Mouse (Mus musculus) MEL (cell line): Measurements from ENCODE around the gene Iqschfp.
A peak's percentile ranks its signal among the peaks of the same experiment; 100 is the strongest.

Experiments used
- CTCF ChIP-seq, 3 experiments: IDR thresholded peaks in 2 of 3; conservative IDR thresholded peaks in 1 of 3; 2 replicates each; pipeline ENCODE4 v1.5.1; 2011 to 2012; ENCODE audit warnings: low read length in 3 of 3, low read depth in 2 of 3, mild to moderate bottlenecking in 2 of 3, improper control_type of control experiment in 1 of 3, inconsistent platforms in 1 of 3, mixed read lengths in 1 of 3, moderate library complexity in 1 of 3; ENCODE audit not compliant: control insufficient read depth in 1 of 3, insufficient read depth in 1 of 3, poor library complexity in 1 of 3, severe bottlenecking in 1 of 3
- E2F4 ChIP-seq: IDR thresholded peaks from 2 replicates; pipeline ENCODE4 v1.6.1; 2011; ENCODE audit warnings: low read depth, low read length, improper control_type of control experiment, borderline replicate concordance
- MAFK ChIP-seq: IDR thresholded peaks from 2 replicates; pipeline ENCODE4 v1.6.1; 2011; ENCODE audit warnings: low read depth, mild to moderate bottlenecking, low read length, improper control_type of control experiment, borderline replicate concordance
- MAZ ChIP-seq: IDR thresholded peaks from 2 replicates; pipeline ENCODE4 v1.6.1; 2012; ENCODE audit warnings: low read depth, mild to moderate bottlenecking, inconsistent platforms, low read length, improper control_type of control experiment
- MXI1 ChIP-seq: IDR thresholded peaks from 2 replicates; pipeline ENCODE4 v1.6.1; 2011; ENCODE audit warnings: mild to moderate bottlenecking, low read depth, low read length, improper control_type of control experiment
- POLR2A ChIP-seq, 2 experiments: IDR thresholded peaks; 2 replicates each; pipeline ENCODE4 v1.6.1; 2011 to 2012; ENCODE audit warnings: low read length in 2 of 2, mild to moderate bottlenecking in 2 of 2, control low read depth in 1 of 2, improper control_type of control experiment in 1 of 2, low read depth in 1 of 2, moderate library complexity in 1 of 2; ENCODE audit not compliant: control insufficient read depth in 1 of 2, insufficient read depth in 1 of 2, poor library complexity in 1 of 2
- POLR2AphosphoS2 ChIP-seq: IDR thresholded peaks from 2 replicates; pipeline ENCODE4 v1.6.1; 2011; ENCODE audit warnings: low read length, improper control_type of control experiment
- ZC3H11A ChIP-seq: IDR thresholded peaks from 2 replicates; pipeline ENCODE4 v1.6.1; 2012; ENCODE audit warnings: low read depth, mild to moderate bottlenecking, inconsistent platforms, low read length, improper control_type of control experiment
- ZNF384 ChIP-seq: IDR thresholded peaks from 2 replicates; pipeline ENCODE4 v1.6.1; 2012; ENCODE audit warnings: low read depth, mild to moderate bottlenecking, inconsistent platforms, low read length, improper control_type of control experiment

DNA sequence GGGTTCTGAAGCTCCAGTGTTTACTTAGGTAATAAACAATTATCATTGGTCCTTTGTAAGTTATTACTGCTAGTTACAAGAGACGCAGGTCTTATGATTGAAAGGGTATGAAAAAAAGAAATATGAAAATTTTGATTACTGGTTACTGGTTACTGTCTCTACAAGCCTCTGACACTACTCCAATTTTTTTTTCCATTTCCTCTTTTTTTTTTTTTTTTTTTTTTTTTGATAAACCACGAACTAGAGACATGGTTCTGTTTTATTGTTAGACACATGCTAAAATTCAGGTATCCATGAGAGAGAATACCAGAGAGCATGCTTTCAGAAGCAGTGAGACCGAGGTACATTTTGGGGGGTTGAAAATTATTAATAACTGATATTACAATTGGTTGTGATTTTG lies 43.8 kb downstream of the Iqschfp start:
- TF ChIP-seq POLR2A (IDR thresholded peaks at IDR 0.05; ENCODE audit: control insufficient read depth in 1 of 2, insufficient read depth in 1 of 2, low read depth in 1 of 2, low read length in 2 of 2, poor library complexity in 1 of 2) = no peak
- no peak for TF ChIP-seq CTCF (IDR thresholded peaks at IDR 0.05 in 2 of 3, conservative IDR thresholded peaks at IDR 0.05 in 1 of 3; ENCODE audit: control insufficient read depth in 1 of 3, insufficient read depth in 1 of 3, low read depth in 2 of 3, low read length in 3 of 3, poor library complexity in 1 of 3, severe bottlenecking in 1 of 3)
- TF ChIP-seq ZNF384 = peak; percentile 57
- TF ChIP-seq E2F4 = no peak
- TF ChIP-seq MAZ = no peak
- TF ChIP-seq MXI1 = no peak
- TF ChIP-seq ZC3H11A = no peak
- TF ChIP-seq MAFK = no peak
- TF ChIP-seq POLR2AphosphoS2 = no peak
